ENCODE assay signal across 26 mouse cellular contexts in genomic region chr11:116283982-116284381, GRCm38 (mm10). TPM values are rescaled to one million over a fixed set of nuclear protein-coding genes. Genes with fewer than 3 reads are reported as not detected.
DNase-seq lines count a peak whose midpoint lies in the region; ATAC-seq and TF ChIP-seq lines count a peak whose summit lies in the region.
"Had no signal": no experiment of that assay in that cellular context is flagged by ENCODE, and none has a peak within 500 bp of the region (broad histone marks: within the 10 kb centered on the region; RNA-seq: fewer than 3 reads in every experiment).

No protein-coding gene starts in this region.

- no peak for TF ChIP-seq RAD21 in CH12.LX (IDR thresholded peaks at IDR 0.05; ENCODE audit: low read depth, low read length)

- WGBS in midbrain, embryonic 11.5 days = 68% methylated on average over 6 of the region's 6 CpGs
- WGBS in midbrain, embryonic 16.5 days = 62% methylated on average over 6 of the region's 6 CpGs

- dilution Hi-C loops in CH12.LX (cut with MboI; ENCODE audit: extremely low pct_ligation_motif_present, extremely low pct_unique_long_range_greater_than_20kb, low sequenced_read_pairs) = no loop called here

- H3K4me1 ChIP-seq in midbrain, embryonic 11.5 days (ENCODE audit: control insufficient read depth, insufficient read depth, low read length) = peaks cover 11% of the 10 kb centered on the region
- peaks cover 16% of the 10 kb centered on the region for H3K4me1 ChIP-seq in midbrain, embryonic 16.5 days (ENCODE audit: control insufficient read depth, insufficient read depth, low read length)
- peaks cover 15 to 60% of the 10 kb centered on the region in 2 experiments for H3K4me1 ChIP-seq in CH12.LX (ENCODE audit: control insufficient read depth in 1 of 2, insufficient read depth in 2 of 2)

- in situ Hi-C loops in CH12.LX (cut with MboI; ENCODE audit: low pct_ligation_motif_present, low pct_unique_long_range_greater_than_20kb, low sequenced_read_pairs) = no loop called here

- H3K9ac ChIP-seq in midbrain, embryonic 11.5 days (ENCODE audit: low read length) = no peak overlapping the region
- no peak overlapping the region for H3K9ac ChIP-seq in midbrain, embryonic 16.5 days (ENCODE audit: low read depth, low read length)
- no peak overlapping the region for H3K9ac ChIP-seq in CH12.LX (ENCODE audit: insufficient read depth, low read depth)
- H3K9ac ChIP-seq: embryonic facial prominence, embryonic 12.5 days; embryonic facial prominence, embryonic 15.5 days; forebrain, postnatal 0 days; hindbrain, embryonic 12.5 days; hindbrain, embryonic 15.5 days had no signal

- peaks cover 53% of the 10 kb centered on the region for H3K27me3 ChIP-seq in midbrain, embryonic 11.5 days (ENCODE audit: control insufficient read depth, insufficient read depth, low read length)
- peaks cover 44% of the 10 kb centered on the region for H3K27me3 ChIP-seq in midbrain, embryonic 16.5 days (ENCODE audit: control insufficient read depth, insufficient read depth, low read depth, low read length)
- H3K27me3 ChIP-seq in CH12.LX (replicated peaks) = no peaks in the 10 kb centered on the region
- H3K27me3 ChIP-seq in splenic B cell, adult 2 months (ENCODE audit: control insufficient read depth, insufficient read depth, low read length, poor library complexity, severe bottlenecking) = no peaks in the 10 kb centered on the region

- H3K9me3 ChIP-seq in midbrain, embryonic 11.5 days (ENCODE audit: control insufficient read depth, low read length) = no peaks in the 10 kb centered on the region
- no peaks in the 10 kb centered on the region for H3K9me3 ChIP-seq in midbrain, embryonic 16.5 days (replicated peaks; ENCODE audit: control insufficient read depth, low read length, poor library complexity, severe bottlenecking)
- H3K9me3 ChIP-seq in CH12.LX (replicated peaks; ENCODE audit: low read length) = peaks cover 16% of the 10 kb centered on the region
- H3K9me3 ChIP-seq: embryonic facial prominence, embryonic 12.5 days; embryonic facial prominence, embryonic 15.5 days; hindbrain, embryonic 12.5 days; hindbrain, embryonic 15.5 days had no signal

- no peak overlapping the region for H3K4me3 ChIP-seq in midbrain, embryonic 11.5 days (ENCODE audit: low read depth, low read length)
- no peak overlapping the region for H3K4me3 ChIP-seq in midbrain, embryonic 16.5 days (ENCODE audit: low read depth, low read length)
- H3K4me3 ChIP-seq in CH12.LX (replicated peaks in 1 of 3; ENCODE audit: low read depth in 2 of 3, low read length in 2 of 3, poor library complexity in 1 of 3) = no peak overlapping the region
- H3K4me3 ChIP-seq in left cerebral cortex, adult 2 months = no peak overlapping the region
- H3K4me3 ChIP-seq: gastrocnemius, adult 2 months; hindbrain, embryonic 12.5 days; hindbrain, embryonic 15.5 days had no signal

- no peak overlapping the region for H3K27ac ChIP-seq in midbrain, embryonic 11.5 days (ENCODE audit: low read depth, low read length)
- H3K27ac ChIP-seq in midbrain, embryonic 16.5 days (ENCODE audit: low read length) = no peak overlapping the region
- H3K27ac ChIP-seq in CH12.LX (ENCODE audit: insufficient read depth, low read depth) = no peak overlapping the region
- H3K27ac ChIP-seq in left cerebral cortex, adult 2 months = no peak overlapping the region
- H3K27ac ChIP-seq: embryonic facial prominence, embryonic 12.5 days; embryonic facial prominence, embryonic 15.5 days; gastrocnemius, adult 2 months; hindbrain, embryonic 12.5 days; hindbrain, embryonic 15.5 days had no signal

- intact Hi-C loops in left cerebral cortex, adult 2 months (cut with DNase I) = no loop called here

- peak; percentile 84 for DNase-seq in midbrain, embryonic 11.5 days (ENCODE audit: low spot score, missing footprints)
- DNase-seq in CH12.LX (ENCODE audit: extremely low read depth) = peak; percentile 79
- peak; percentile 71 for DNase-seq in splenic B cell, adult 2 months (ENCODE audit: low read depth, low spot score)
- DNase-seq in lung, postnatal 36 days = no peak
- DNase-seq in left cerebral cortex, adult 2 months (ENCODE audit: extremely low spot score in 1 of 2, low spot score in 2 of 2) = no peak
- DNase-seq: adrenal gland, postnatal 10 days; adrenal gland, postnatal 36 days; cerebellum, adult 18-20 months; cerebellum, postnatal 36 days; forebrain, postnatal 0 days; gastrocnemius, adult 2 months; gastrocnemius, postnatal 14 days had no signal

- no peaks in the 10 kb centered on the region for H3K79me2 ChIP-seq in CH12.LX (replicated peaks; ENCODE audit: control insufficient read depth, extremely low read depth, insufficient read depth, poor library complexity, severe bottlenecking)

- H3K4me2 ChIP-seq in midbrain, embryonic 11.5 days = no peak overlapping the region
- H3K4me2 ChIP-seq in midbrain, embryonic 16.5 days (ENCODE audit: low read length) = no peak overlapping the region
- no peak overlapping the region for H3K4me2 ChIP-seq in CH12.LX (ENCODE audit: insufficient read depth, low read depth, poor library complexity, severe bottlenecking)
- H3K4me2 ChIP-seq: heart, embryonic 11.5 days; hindbrain, embryonic 12.5 days had no signal

- H3K36me3 ChIP-seq in midbrain, embryonic 11.5 days (ENCODE audit: control insufficient read depth, insufficient read depth, low read length) = peaks cover 6% of the 10 kb centered on the region; the same call in 1 of the 2 replicates
- peaks cover 7% of the 10 kb centered on the region for H3K36me3 ChIP-seq in midbrain, embryonic 16.5 days (ENCODE audit: control insufficient read depth, insufficient read depth, low read length)
- H3K36me3 ChIP-seq in CH12.LX (replicated peaks in 1 of 2; ENCODE audit: control insufficient read depth in 1 of 2, insufficient read depth in 1 of 2, low read length in 1 of 2) = peaks cover 17 to 41% of the 10 kb centered on the region in 2 experiments
- no peaks in the 10 kb centered on the region for H3K36me3 ChIP-seq in splenic B cell, adult 2 months (ENCODE audit: control insufficient read depth, insufficient read depth, low read length, poor library complexity, severe bottlenecking)

- no peak for TF ChIP-seq CTCF in CH12.LX (conservative IDR thresholded peaks at IDR 0.05 in 1 of 2, IDR thresholded peaks at IDR 0.05 in 1 of 2; ENCODE audit: low read depth in 2 of 2, low read length in 2 of 2)
- TF ChIP-seq CTCF in left cerebral cortex, adult 2 months (IDR thresholded peaks at IDR 0.05) = no peak

- ATAC-seq in midbrain, embryonic 11.5 days (ENCODE audit: low FRiP score) = no peak
- no peak for ATAC-seq in midbrain, embryonic 16.5 days
- ATAC-seq: forebrain, embryonic 14.5 days had no signal

- peak; percentile 58 for TF ChIP-seq EP300 in CH12.LX (IDR thresholded peaks at IDR 0.05; ENCODE audit: low read length)

- no peak for TF ChIP-seq POLR2A in CH12.LX (IDR thresholded peaks at IDR 0.05; ENCODE audit: low read depth, low read length)

TF ChIP-seq in CH12.LX, 34 proteins besides CTCF, POLR2A, EP300 and RAD21 (continues in another document):
- peak; percentile 83 for TF ChIP-seq BHLHE40 (IDR thresholded peaks at IDR 0.05; ENCODE audit: low read depth, low read length)
- TF ChIP-seq PAX5 (IDR thresholded peaks at IDR 0.05; ENCODE audit: low read length) = no peak
- TF ChIP-seq ELF1 (IDR thresholded peaks at IDR 0.05; ENCODE audit: low read depth, low read length) = 0 out of 2 replicates have a peak, but pooled peaks have one; percentile 29
- TF ChIP-seq IRF4 (IDR thresholded peaks at IDR 0.05; ENCODE audit: low read depth, low read length) = no peak
- TF ChIP-seq USF2 (conservative IDR thresholded peaks at IDR 0.05; ENCODE audit: low read depth, low read length) = no peak; the same call in 1 of the 2 replicates
- TF ChIP-seq MYC (IDR thresholded peaks at IDR 0.05; ENCODE audit: low read depth, low read length) = peak; percentile 54; the same call in 1 of the 2 replicates
- TF ChIP-seq ETS1 (conservative IDR thresholded peaks at IDR 0.05; ENCODE audit: low read depth, low read length) = peak; percentile 69
- no peak for TF ChIP-seq ZMIZ1 (IDR thresholded peaks at IDR 0.05; ENCODE audit: low read depth, low read length)

RNA-seq across cellular contexts. Expression of gene Galr2, which starts 3.2 kb away (rescaled TPM):
- 0.07 and 0.34 TPM in 2 replicates for polyA plus RNA-seq in midbrain, embryonic 11.5 days (2014; fragmentation: Nextera tagmentation; extraction: Ambion mirVana)
- polyA plus RNA-seq in midbrain, embryonic 16.5 days (2015; fragmentation: Nextera tagmentation; extraction: Ambion mirVana) = 0.46 and 0.62 TPM in 2 replicates
- total RNA-seq in CH12.LX (2012; rRNA removed) (0.38 and 0.85 TPM in 2 replicates), CH12.LX (2014; rRNA removed) (0.21 TPM in 1 of 2 replicates, not detected in the other)
- 1.6 and 1.7 TPM in 2 replicates for polyA plus RNA-seq in CH12.LX (2012; ENCODE audit: insufficient read length, low read depth)
- not detected for total RNA-seq in left cerebral cortex, adult 2 months (2021)
- total RNA-seq: adrenal gland, postnatal 36 days; forebrain, postnatal 0 days; heart, adult 8-10 months; heart, postnatal 25 days; hematopoietic stem cell, adult 5-6 weeks had no signal
- polyA plus RNA-seq: cortical plate, adult 2 months; forebrain, embryonic 11.5 days; frontal cortex, adult 2 months; heart, embryonic 14.5 days had no signal

RNA-seq across cellular contexts. Expression of gene Srp68, which starts 10.0 kb away (rescaled TPM):
- polyA plus RNA-seq in midbrain, embryonic 11.5 days (2014; fragmentation: Nextera tagmentation; extraction: Ambion mirVana) = 72.8 and 78.6 TPM in 2 replicates
- 58.2 and 59.2 TPM in 2 replicates for polyA plus RNA-seq in midbrain, embryonic 16.5 days (2015; fragmentation: Nextera tagmentation; extraction: Ambion mirVana)
- total RNA-seq in CH12.LX (2012; rRNA removed) = 74.7 and 78.1 TPM in 2 replicates
- 49.3 and 53.2 TPM in 2 replicates for total RNA-seq in CH12.LX (2014; rRNA removed)
- polyA plus RNA-seq in CH12.LX (2012; ENCODE audit: insufficient read length, low read depth) = 174 and 184 TPM in 2 replicates
- total RNA-seq in left cerebral cortex, adult 2 months (2021) = 10 to 100 TPM; 70.5 to 75.4 TPM

RNA-seq across cellular contexts. Expression of gene Exoc7, which starts 23.1 kb away (rescaled TPM):
- polyA plus RNA-seq in midbrain, embryonic 11.5 days (2014; fragmentation: Nextera tagmentation; extraction: Ambion mirVana) = 59.9 and 61.3 TPM in 2 replicates
- polyA plus RNA-seq in midbrain, embryonic 16.5 days (2015; fragmentation: Nextera tagmentation; extraction: Ambion mirVana) = 122 and 127 TPM in 2 replicates
- total RNA-seq in CH12.LX (2012; rRNA removed) (34.0 and 42.1 TPM in 2 replicates), CH12.LX (2014; rRNA removed) (32.2 and 38.8 TPM in 2 replicates)
- 51.8 and 57.6 TPM in 2 replicates for polyA plus RNA-seq in CH12.LX (2012; ENCODE audit: insufficient read length, low read depth)
- 10 to 100 TPM; 89.8 to 98.5 TPM for total RNA-seq in left cerebral cortex, adult 2 months (2021)

RNA-seq across cellular contexts. Expression of gene Evpl, which starts 46.1 kb away (rescaled TPM):
- 0.26 TPM in 2 replicates for polyA plus RNA-seq in midbrain, embryonic 11.5 days (2014; fragmentation: Nextera tagmentation; extraction: Ambion mirVana)
- polyA plus RNA-seq in midbrain, embryonic 16.5 days (2015; fragmentation: Nextera tagmentation; extraction: Ambion mirVana) = 0.88 and 1.3 TPM in 2 replicates
- total RNA-seq in CH12.LX (2012; rRNA removed) = 0.17 and 0.21 TPM in 2 replicates
- total RNA-seq in CH12.LX (2014; rRNA removed) = 0.09 TPM in 1 of 2 replicates, not detected in the other
- 0.20 and 0.23 TPM in 2 replicates for polyA plus RNA-seq in CH12.LX (2012; ENCODE audit: insufficient read length, low read depth)
- total RNA-seq in left cerebral cortex, adult 2 months (2021) = 1 to 10 TPM; 1.4 to 1.5 TPM

RNA-seq across cellular contexts. Expression of gene Foxj1, which starts 51.2 kb away (rescaled TPM):
- polyA plus RNA-seq in midbrain, embryonic 11.5 days (2014; fragmentation: Nextera tagmentation; extraction: Ambion mirVana) = 3.5 and 3.8 TPM in 2 replicates
- polyA plus RNA-seq in midbrain, embryonic 16.5 days (2015; fragmentation: Nextera tagmentation; extraction: Ambion mirVana) = 12.1 and 13.6 TPM in 2 replicates
- total RNA-seq in CH12.LX (2012; rRNA removed) (0.67 and 2.6 TPM in 2 replicates), CH12.LX (2014; rRNA removed) (2.0 and 3.0 TPM in 2 replicates)
- polyA plus RNA-seq in CH12.LX (2012; ENCODE audit: insufficient read length, low read depth) = 0.12 and 0.26 TPM in 2 replicates
- 1 to 10 TPM; 4.2 to 4.4 TPM for total RNA-seq in left cerebral cortex, adult 2 months (2021)
- total RNA-seq: heart, postnatal 25 days; hematopoietic stem cell, adult 5-6 weeks had no signal

Comparison
In these comparisons a context has a peak if more than half of its experiments do, and no peak if none do; other contexts are left out.
1. DNase-seq: peak in midbrain, embryonic 11.5 days (single experiment), CH12.LX (single experiment) and splenic B cell, adult 2 months (single experiment); none in lung, postnatal 36 days (single experiment) and left cerebral cortex, adult 2 months (0 of 2).